Mouse (Mus musculus) kidney, adult 2 months (tissue): ENCODE measurements around the gene Prss42.

Experiments used
- CTCF ChIP-seq: fragments of 200-500 bp; conservative IDR thresholded peaks from 2 replicates; pipeline ENCODE4 v1.5.1; 2011; ENCODE audit warnings: low read depth, mild to moderate bottlenecking, control low read depth, low read length, moderate library complexity, mixed read lengths; ENCODE audit not compliant: insufficient read depth, insufficient read length
- POLR2A ChIP-seq: fragments of 200-500 bp; IDR thresholded peaks from one replicate; pipeline ENCODE4 v1.6.1; 2011; ENCODE audit warnings: low read depth, low read length, control low read depth

DNA sequence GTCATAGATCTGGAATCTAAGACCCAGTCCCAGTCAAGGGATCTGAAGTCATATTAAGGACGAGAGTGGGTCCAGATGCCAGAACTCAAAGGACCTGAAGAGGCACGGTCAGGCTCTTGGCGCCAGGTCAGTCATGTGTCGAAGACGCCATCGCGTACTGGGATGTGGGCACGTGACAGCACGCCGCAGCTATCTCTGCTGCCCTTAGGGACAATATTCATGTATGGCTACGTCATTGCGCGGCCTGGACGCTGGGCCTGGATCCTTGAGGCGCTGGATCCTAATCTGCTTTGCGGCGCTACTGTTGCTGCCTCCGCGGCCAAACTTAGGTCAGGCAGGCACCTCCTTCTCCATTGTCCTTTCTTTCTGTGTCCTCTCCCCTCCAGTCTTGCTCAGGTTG lies 36.4 kb downstream of the Prss42 start, which contains the start of gene Prss45:
- TF ChIP-seq CTCF (no peak), POLR2A (no peak)
